Mouse (Mus musculus): ENCODE results near the gene Pkd1. TPM values are rescaled to one million over a fixed set of nuclear protein-coding genes. Genes with fewer than 3 reads are reported as not detected.
A peak's percentile ranks its signal among the peaks of the same experiment; 100 is the strongest.

The Pkd1 gene
- total RNA-seq, 2 experiments from 2014 or later, result 89.1 to 97.5 TPM

GRCm38 (mm10) chr17:24534160-24534718 is 15.4 kb upstream of the Pkd1 start, which contains the start of gene Rab26:
TSS of gene Rab26 (minus strand) at chr17:24534210.
- intact Hi-C loops (cut with DNase I), result loop anchor here (2.0 kb wide), 1 partner anchor 15 kb away; the partner anchor contains the start of gene Pkd1
- no peak for DNase-seq (ENCODE audit: extremely low spot score in 1 of 2, low spot score in 2 of 2)
- TF ChIP-seq CTCF (IDR thresholded peaks at IDR 0.05), result no peak
- peak within 1 kb of the TSS; percentile 90 for H3K27ac ChIP-seq
- peak within 1 kb of the TSS; percentile 61 for H3K4me3 ChIP-seq

- Histone ChIP-seq H3K4me3 (no peak overlapping the region), H3K27ac (peak overlapping the region; percentile 87)
- intact Hi-C loops (cut with DNase I), result loop anchor here (2.0 kb wide), 1 partner anchor 14 kb away; the partner anchor contains the start of gene Pkd1
- no peak for TF ChIP-seq CTCF (IDR thresholded peaks at IDR 0.05)
- peak in 1 of 2 experiments; percentile 12 for DNase-seq (ENCODE audit: extremely low spot score in 1 of 2, low spot score in 2 of 2)
These were observed 14.3 kb upstream of the Pkd1 start for GRCm38 (mm10) chr17:24535300-24535699.

DNA sequence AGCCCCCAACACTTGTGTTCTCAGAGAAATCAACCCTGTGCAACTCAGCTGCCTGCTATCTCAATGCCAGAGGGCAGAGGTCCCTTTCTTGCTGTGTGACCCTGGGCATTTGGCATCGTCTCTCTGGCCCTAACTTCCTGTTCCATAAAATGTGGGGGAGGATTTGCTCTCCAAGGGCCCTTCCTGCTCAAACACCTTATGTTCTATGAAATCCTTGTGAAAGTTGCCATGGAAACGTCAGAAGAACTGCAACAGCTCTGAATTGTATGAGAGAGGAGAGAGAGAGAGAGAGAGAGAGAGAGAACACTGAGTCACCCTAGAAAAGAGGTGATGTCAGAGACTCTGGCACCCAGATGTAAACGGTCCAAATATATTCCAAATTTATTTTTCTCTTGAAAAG is 12.1 kb upstream of the Pkd1 start:
- peak overlapping the region; percentile 85 for H3K27ac ChIP-seq
- peak in 1 of 2 experiments; percentile 33 for DNase-seq (ENCODE audit: extremely low spot score in 1 of 2, low spot score in 2 of 2)
- H3K4me3 ChIP-seq, result no peak overlapping the region
- intact Hi-C loops (cut with DNase I), result no loop called here
- TF ChIP-seq CTCF (IDR thresholded peaks at IDR 0.05), result no peak

DNA sequence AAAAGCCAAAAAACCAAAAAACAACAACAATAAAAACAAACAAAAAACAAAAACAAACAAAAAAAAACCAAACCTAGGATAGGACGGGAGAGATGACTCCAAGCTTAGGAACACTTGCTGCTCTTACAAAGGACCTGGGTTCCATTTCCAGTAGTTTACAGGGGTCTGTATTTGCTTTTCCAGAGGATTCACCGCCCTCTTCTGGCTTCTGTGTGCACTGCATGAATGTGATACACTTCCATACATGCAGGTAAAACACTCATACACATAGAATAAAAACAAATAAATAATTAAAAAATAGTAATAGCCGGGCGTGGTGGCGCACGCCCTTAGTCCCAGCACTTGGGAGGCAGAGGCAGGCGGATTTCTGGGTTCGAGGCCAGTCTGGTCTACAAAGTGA is 10.7 kb upstream of the Pkd1 start:
- Histone ChIP-seq H3K4me3 (no peak overlapping the region), H3K27ac (no peak overlapping the region)
- intact Hi-C loops (cut with DNase I), result no loop called here
- TF ChIP-seq CTCF (IDR thresholded peaks at IDR 0.05), result peak; percentile 69
- DNase-seq (ENCODE audit: extremely low spot score in 1 of 2, low spot score in 2 of 2), result no peak

DNA sequence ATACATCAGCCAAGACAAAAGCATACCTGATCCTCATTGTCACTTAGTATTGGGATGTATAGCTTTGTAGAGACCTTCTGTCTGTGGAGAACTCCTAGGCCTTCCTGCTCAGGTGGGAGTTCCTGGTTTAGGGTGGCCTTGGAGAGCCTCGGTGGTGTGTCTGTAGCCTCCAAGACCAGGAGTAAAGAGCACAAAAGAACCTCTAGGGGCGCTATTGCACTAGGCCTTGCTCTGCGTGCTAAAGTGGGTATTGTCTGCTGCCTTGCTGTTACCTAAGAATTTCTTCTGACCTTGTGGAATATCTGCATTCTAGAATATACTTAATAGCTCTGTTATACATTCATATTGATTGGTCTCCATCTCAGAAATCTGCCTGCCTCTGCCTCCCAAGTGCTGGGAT is 9.3 kb upstream of the Pkd1 start:
- Histone ChIP-seq H3K4me3 (no peak overlapping the region), H3K27ac (no peak overlapping the region)
- intact Hi-C loops (cut with DNase I), result no loop called here
- TF ChIP-seq CTCF (IDR thresholded peaks at IDR 0.05), result peak; percentile 75
- no peak for DNase-seq (ENCODE audit: extremely low spot score in 1 of 2, low spot score in 2 of 2)

- no peak for TF ChIP-seq CTCF (IDR thresholded peaks at IDR 0.05)
- H3K4me3 ChIP-seq, result no peak overlapping the region
- H3K27ac ChIP-seq, result no peak overlapping the region
- intact Hi-C loops (cut with DNase I), result no loop called here
- no peak for DNase-seq (ENCODE audit: extremely low spot score in 1 of 2, low spot score in 2 of 2)
These were observed 5.0 kb upstream of the Pkd1 start for GRCm38 (mm10) chr17:24544613-24545012.

- peak; percentile 18 for TF ChIP-seq CTCF (IDR thresholded peaks at IDR 0.05)
- no peak overlapping the region for H3K27ac ChIP-seq
- no peak for DNase-seq (ENCODE audit: extremely low spot score in 1 of 2, low spot score in 2 of 2)
- intact Hi-C loops (cut with DNase I), result no loop called here
- no peak overlapping the region for H3K4me3 ChIP-seq
These were observed 4.4 kb upstream of the Pkd1 start for GRCm38 (mm10) chr17:24545247-24545646.

DNA sequence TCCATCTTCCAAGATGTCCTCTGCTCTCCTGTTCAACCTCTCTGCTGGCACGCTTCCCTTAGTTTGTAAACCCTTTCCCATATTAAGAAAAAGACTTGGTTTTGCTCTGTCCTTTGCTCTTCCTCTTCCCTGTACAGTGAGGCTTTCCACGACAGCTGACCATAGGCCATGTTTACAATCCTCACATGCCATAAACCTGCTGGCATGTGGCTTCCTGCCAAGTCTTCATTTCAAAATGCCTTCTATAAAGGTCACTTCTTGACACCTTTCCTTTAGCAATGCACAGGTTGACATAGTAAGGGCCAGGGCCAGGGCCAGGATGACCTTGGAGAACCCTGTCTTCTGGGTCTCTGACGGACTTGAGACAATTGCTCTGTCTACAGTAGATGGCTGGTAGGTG is 3.4 kb upstream of the Pkd1 start:
- no peak for TF ChIP-seq CTCF (IDR thresholded peaks at IDR 0.05)
- Histone ChIP-seq H3K4me3 (no peak overlapping the region), H3K27ac (no peak overlapping the region)
- intact Hi-C loops (cut with DNase I), result no loop called here
- DNase-seq (ENCODE audit: extremely low spot score in 1 of 2, low spot score in 2 of 2), result no peak

DNA sequence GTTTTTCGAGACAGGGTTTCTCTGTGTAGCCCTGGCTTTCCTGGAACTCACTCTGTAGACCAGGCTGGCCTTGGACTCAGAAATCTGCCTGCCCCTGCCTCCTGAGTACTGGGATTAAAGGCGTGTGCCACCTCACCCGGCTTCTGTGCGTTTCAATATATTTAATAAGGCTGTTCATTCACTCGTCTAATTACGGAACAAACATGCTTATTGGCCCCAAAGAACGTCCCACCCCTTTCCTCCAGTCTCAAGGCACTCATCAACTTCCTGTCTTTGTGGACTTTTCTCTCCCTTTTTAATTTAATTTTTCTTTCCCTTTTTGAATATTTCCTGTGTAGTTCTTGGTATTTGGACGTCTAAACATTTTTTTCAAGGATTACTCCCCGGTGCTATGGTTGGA is 1.2 kb upstream of the Pkd1 start:
- peak overlapping the region; percentile 57 for H3K4me3 ChIP-seq
- TF ChIP-seq CTCF (IDR thresholded peaks at IDR 0.05), result no peak
- no peak for DNase-seq (ENCODE audit: extremely low spot score in 1 of 2, low spot score in 2 of 2)
- H3K27ac ChIP-seq, result peak overlapping the region; percentile 93
- intact Hi-C loops (cut with DNase I), result loop anchor here (2.0 kb wide), 1 partner anchor 14 kb away; the partner anchor contains the start of gene Rab26

DNA sequence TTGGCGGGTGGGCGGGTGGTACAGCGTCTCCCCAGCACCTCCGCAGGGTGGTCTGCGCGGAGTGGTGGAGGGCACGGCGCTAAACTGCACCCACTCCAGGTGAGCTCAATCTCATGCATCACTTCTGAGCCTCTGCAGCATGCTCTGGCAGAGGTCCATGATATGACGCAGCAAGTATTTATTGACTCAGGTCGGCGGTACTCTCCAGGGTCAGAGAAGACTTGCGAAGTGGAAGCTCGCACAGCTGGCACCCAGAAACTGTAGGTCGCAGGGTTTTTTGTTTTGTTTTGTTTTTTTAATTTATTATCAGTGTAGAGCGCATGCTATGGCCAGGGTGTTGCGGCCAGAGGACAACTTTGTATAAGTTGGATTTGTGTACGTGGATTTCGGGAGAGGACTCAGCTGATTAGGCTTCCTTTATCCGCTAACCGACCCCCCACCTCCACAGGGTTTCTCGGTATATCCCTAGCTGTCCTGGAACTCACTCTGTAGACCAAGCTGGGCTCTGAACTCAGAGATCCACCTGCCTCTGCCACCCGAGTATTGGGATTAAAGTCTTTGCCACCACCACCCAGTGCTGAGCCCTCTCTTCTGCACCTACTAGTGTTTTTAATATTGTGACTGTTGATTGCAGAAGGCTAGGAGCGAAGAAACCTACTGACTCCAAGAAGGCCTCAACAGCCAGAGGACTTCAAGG is 565 bp upstream of the Pkd1 start:
- DNase-seq (ENCODE audit: extremely low spot score in 1 of 2, low spot score in 2 of 2), result peak; percentile 58 to 64
- no peak for TF ChIP-seq CTCF (IDR thresholded peaks at IDR 0.05)
- peak overlapping the region; percentile 93 for H3K27ac ChIP-seq
- intact Hi-C loops (cut with DNase I), result loop anchor here (2.0 kb wide), 1 partner anchor 14 kb away; the partner anchor contains the start of gene Rab26
- peak overlapping the region; percentile 57 for H3K4me3 ChIP-seq

DNA sequence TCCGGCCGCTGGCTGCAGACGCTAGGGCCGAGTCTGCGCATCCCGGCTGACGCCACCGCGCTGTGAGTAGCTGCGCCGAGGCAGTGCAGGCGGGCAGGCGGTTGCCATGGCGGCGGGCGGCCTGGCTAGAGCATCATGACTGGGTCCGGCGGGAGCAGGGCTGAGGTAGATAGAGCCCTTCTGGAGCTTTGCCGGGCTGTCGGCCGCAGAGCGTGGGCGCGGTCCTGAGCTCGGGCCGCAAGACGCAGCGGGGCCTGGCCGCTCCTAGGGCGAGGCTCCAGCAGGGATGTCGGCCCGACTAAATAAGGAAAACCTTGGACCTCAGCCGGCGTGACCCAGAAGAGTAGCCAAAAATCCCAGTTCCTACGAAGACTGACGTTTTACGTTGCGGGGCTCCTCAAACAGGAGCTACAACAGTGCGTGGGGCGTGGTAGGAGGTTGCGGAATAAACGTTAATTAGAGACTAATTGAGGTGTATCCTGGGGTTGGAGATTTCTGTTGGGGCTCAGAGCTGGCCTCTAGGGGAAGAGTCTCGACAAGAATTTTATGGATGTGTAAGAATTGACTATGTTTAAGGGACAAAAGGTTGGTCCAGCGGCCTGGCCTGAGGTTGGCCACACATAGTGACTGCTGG is 899 bp downstream of the Pkd1 start:
- no peak; the same call in 1 of the 2 replicates for TF ChIP-seq CTCF (IDR thresholded peaks at IDR 0.05)
- Histone ChIP-seq H3K27ac (peak overlapping the region; percentile 99), H3K4me3 (peak overlapping the region; percentile 77)
- intact Hi-C loops (cut with DNase I), result no loop called here
- peak; percentile 79 to 81 for DNase-seq (ENCODE audit: extremely low spot score in 1 of 2, low spot score in 2 of 2)

DNA sequence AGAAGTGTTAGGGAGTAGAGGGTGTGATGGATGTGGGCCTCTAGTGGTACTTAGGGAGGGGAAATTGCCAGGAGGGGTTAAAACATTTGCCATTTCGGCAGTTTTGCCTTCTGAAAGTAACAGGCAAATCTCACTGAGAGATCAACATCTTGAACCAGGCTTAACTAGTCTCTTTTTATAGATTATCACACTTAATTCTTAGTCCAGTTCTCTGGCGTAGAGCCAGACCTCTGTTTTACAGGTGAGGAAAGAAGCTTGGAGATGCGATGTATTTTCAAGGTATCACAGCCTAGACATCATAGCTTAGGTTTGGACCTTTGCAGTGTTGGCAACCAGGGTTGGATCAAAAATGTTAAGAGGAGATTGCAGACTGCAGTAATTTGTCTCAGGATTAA is 1.4 kb downstream of the Pkd1 start:
- Histone ChIP-seq H3K27ac (peak overlapping the region; percentile 99), H3K4me3 (peak overlapping the region; percentile 77)
- intact Hi-C loops (cut with DNase I), result no loop called here

More for the DNA sequence above, 1.4 kb downstream of the Pkd1 start:
- no peak for TF ChIP-seq CTCF (IDR thresholded peaks at IDR 0.05)
- no peak for DNase-seq (ENCODE audit: extremely low spot score in 1 of 2, low spot score in 2 of 2)
